Mouse (Mus musculus) spleen, postnatal 4 days (tissue): ENCODE data around the gene Pdgfd.
"Not testable (repeated sequence)": the region's sequence is repeated elsewhere in the genome, so short reads cannot be mapped to it uniquely, and the experiment has no call there.

Source experiments
- DNase-seq, 2 experiments: peaks; one replicate each; pipeline ENCODE4 v3.0.0; 2022; ENCODE audit warnings: low spot score in 2 of 2

Pdgfd gene

GRCm38 (mm10) chr9:6168391-6169037, at the start of gene Pdgfd:
Pdgfd (plus strand) TSS chr9:6168584.
- peak in 1 of 2 experiments; percentile 14 for DNase-seq

- no peak for DNase-seq
Observed at GRCm38 (mm10) chr9:6169038-6169431, 651 bp downstream of the Pdgfd start.

GRCm38 (mm10) chr9:6170962-6171361, 2.6 kb downstream of the Pdgfd start:
- no peak for DNase-seq

- DNase-seq = no peak
Observed at GRCm38 (mm10) chr9:6173276-6173675, 4.9 kb downstream of the Pdgfd start.

- no peak for DNase-seq
Observed at GRCm38 (mm10) chr9:6175731-6176130, 7.3 kb downstream of the Pdgfd start.

- no peak for DNase-seq
Observed at GRCm38 (mm10) chr9:6182307-6182923, 14.0 kb downstream of the Pdgfd start.

GRCm38 (mm10) chr9:6187955-6188354, 19.6 kb downstream of the Pdgfd start:
- DNase-seq = no peak

- DNase-seq = no peak
Observed at GRCm38 (mm10) chr9:6193352-6193751, 25.0 kb downstream of the Pdgfd start.

GRCm38 (mm10) chr9:6212862-6213261, 44.5 kb downstream of the Pdgfd start:
- no peak for DNase-seq

GRCm38 (mm10) chr9:6217505-6217904, 49.1 kb downstream of the Pdgfd start:
- no peak for DNase-seq

- not testable (repeated sequence) for DNase-seq
Observed at GRCm38 (mm10) chr9:6235982-6236381, 67.6 kb downstream of the Pdgfd start.

GRCm38 (mm10) chr9:6250320-6250719, 81.9 kb downstream of the Pdgfd start:
- no peak for DNase-seq

- DNase-seq = no peak
Observed at GRCm38 (mm10) chr9:6251990-6252389, 83.6 kb downstream of the Pdgfd start.

GRCm38 (mm10) chr9:6257072-6257471, 88.7 kb downstream of the Pdgfd start:
- DNase-seq = no peak

- no peak for DNase-seq
Observed at GRCm38 (mm10) chr9:6264820-6265219, 96.4 kb downstream of the Pdgfd start.

- DNase-seq = no peak
Observed at GRCm38 (mm10) chr9:6269796-6270280, 101.5 kb downstream of the Pdgfd start, which contains the start of gene Ddi1. Ddi1 (minus strand) TSS chr9:6269846.

- DNase-seq = no peak
Observed at GRCm38 (mm10) chr9:6276395-6276794, 108.0 kb downstream of the Pdgfd start.

- DNase-seq = no peak
Observed at GRCm38 (mm10) chr9:6277526-6277925, 109.1 kb downstream of the Pdgfd start.

GRCm38 (mm10) chr9:6286770-6287169, 118.4 kb downstream of the Pdgfd start:
- DNase-seq = no peak

GRCm38 (mm10) chr9:6289211-6289696, 120.9 kb downstream of the Pdgfd start:
- DNase-seq = no peak

GRCm38 (mm10) chr9:6298547-6298946, 130.2 kb downstream of the Pdgfd start:
- DNase-seq = no peak

GRCm38 (mm10) chr9:6302050-6302449, 133.7 kb downstream of the Pdgfd start:
- no peak for DNase-seq

- no peak for DNase-seq
Observed at GRCm38 (mm10) chr9:6304590-6304989, 136.2 kb downstream of the Pdgfd start.
